Mouse (Mus musculus) kidney, adult 2 months (tissue): ENCODE results near the gene Zfp329.

ENCODE experiments used
- CTCF ChIP-seq: fragments of 200-500 bp; conservative IDR thresholded peaks from 2 replicates; pipeline ENCODE4 v1.5.1; 2011; ENCODE audit warnings: low read depth, mild to moderate bottlenecking, control low read depth, low read length, moderate library complexity, mixed read lengths; ENCODE audit not compliant: insufficient read depth, insufficient read length
- POLR2A ChIP-seq: fragments of 200-500 bp; IDR thresholded peaks from one replicate; pipeline ENCODE4 v1.6.1; 2011; ENCODE audit warnings: low read depth, low read length, control low read depth

GRCm38 (mm10) chr7:12835779-12836178, 17.1 kb upstream of the Zfp329 start:
- TF ChIP-seq CTCF (no peak), POLR2A (no peak)
